Mouse (Mus musculus) layer of hippocampus, adult 9-11 months (tissue): ENCODE results near the gene Zzef1.

Experiments used
- DNase-seq: peaks from one replicate; pipeline ENCODE4 v3.0.0; 2022

Zzef1 gene

DNA sequence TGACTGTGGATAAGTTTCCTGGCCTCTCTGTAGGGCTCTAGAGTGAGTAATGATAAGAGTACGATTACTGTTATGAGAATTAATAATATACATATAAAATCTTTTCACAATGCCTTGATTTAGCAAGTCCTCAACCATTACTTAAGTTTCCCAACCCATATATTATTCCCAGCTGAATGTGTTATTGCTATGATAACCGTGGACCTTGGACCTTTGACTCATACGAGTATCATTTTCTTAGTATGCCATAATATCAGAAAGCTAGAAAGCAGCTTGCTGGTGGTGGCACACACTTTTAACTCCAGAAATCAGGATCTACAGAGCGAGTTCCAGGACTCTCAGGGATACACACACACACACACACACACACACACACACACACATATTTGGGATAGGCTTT lies 12.0 kb downstream of the Zzef1 start:
- no peak for DNase-seq

- no peak for DNase-seq
Measured at GRCm38 (mm10) chr11:72813687-72814086, 17.7 kb downstream of the Zzef1 start.

- no peak for DNase-seq
Measured at GRCm38 (mm10) chr11:72814188-72814587, 18.2 kb downstream of the Zzef1 start.

DNA sequence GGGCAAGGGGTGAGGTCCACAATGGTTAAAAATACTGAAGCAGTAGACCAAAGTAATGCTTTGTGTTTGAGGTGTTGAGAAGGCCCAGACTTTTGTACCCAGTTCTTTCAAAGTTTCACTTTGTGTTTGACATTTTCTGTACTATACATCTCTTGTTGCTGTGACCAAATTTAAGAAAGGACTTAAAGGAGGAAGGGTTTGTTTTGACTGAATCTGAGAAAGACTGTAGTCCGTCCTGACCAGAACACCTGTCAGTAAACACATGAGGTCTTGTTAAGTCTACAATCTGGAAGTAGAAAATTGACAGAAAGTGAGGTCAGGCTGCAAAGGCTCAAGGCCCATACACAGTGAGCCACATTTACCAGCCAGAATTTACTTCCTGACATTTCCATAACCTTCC lies 20.8 kb downstream of the Zzef1 start:
- DNase-seq = no peak

GRCm38 (mm10) chr11:72818067-72818466 lies 22.0 kb downstream of the Zzef1 start:
- DNase-seq = no peak

GRCm38 (mm10) chr11:72821041-72821440 lies 25.0 kb downstream of the Zzef1 start:
- no peak for DNase-seq

DNA sequence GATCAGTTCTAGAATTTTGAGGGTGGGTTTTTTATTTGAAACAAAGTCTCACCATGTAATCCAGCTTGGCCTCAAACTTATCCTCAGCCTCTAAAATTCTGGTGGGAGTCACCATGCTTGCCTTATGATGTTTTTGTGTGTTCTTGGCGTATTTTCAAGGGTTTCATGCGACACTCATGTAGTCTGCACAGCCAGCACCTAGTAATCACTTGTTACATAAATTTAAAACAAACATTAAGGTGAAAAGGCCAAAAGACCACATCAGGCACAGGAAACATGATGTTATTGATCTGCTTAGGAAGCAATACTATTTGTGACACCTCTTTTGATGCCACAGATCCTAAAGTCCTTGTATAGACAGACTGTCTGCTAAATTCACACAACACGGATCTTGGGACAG lies 33.8 kb downstream of the Zzef1 start:
- no peak for DNase-seq

- DNase-seq = no peak
Measured at GRCm38 (mm10) chr11:72842731-72843130, 46.7 kb downstream of the Zzef1 start.

- DNase-seq = no peak
Measured at GRCm38 (mm10) chr11:72843576-72843975, 47.5 kb downstream of the Zzef1 start.

GRCm38 (mm10) chr11:72845526-72845925 lies 49.5 kb downstream of the Zzef1 start:
- DNase-seq = no peak

GRCm38 (mm10) chr11:72846685-72847084 lies 50.7 kb downstream of the Zzef1 start:
- no peak for DNase-seq

DNA sequence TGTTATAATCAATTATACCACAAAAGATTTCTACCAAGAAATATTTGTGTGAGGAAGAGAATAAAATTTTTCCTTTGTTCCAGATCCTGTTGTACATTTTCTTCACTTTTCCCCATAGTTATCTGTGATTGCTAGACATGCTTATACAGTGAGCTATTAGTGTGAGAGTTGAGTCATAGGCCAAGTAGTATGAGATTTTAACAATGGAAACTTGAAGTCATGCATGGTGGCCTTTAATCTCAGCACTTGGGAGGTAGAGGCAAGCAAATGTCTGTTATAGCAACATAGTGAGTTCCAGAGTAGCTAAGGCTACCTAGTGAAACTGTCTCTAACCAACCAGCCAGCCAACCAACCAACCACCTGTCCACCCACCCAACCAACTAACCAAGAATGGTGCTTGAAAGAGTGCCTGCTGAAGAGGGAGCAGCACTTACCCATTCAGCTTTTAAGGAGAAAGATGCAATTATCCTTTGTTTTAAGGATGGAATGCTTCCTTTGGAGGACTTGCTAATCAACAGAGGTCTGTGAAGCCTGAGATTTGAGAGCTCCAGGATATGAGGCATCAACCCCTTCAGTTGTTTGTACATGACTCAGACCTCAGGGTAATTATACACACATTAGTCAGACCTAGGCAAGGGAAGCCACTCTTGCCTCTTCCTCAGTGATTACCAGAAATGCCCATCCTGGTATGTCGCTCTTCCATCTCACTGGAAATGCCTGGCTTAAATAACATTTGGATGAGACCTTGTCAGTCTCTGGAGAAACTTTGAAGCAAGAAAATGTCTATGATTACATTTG lies 52.0 kb downstream of the Zzef1 start:
- DNase-seq = no peak

- no peak for DNase-seq
Measured at GRCm38 (mm10) chr11:72850419-72851131, 54.5 kb downstream of the Zzef1 start.

GRCm38 (mm10) chr11:72851214-72851613 lies 55.2 kb downstream of the Zzef1 start:
- DNase-seq = no peak

- DNase-seq = no peak
Measured at GRCm38 (mm10) chr11:72852122-72852521, 56.1 kb downstream of the Zzef1 start.

DNA sequence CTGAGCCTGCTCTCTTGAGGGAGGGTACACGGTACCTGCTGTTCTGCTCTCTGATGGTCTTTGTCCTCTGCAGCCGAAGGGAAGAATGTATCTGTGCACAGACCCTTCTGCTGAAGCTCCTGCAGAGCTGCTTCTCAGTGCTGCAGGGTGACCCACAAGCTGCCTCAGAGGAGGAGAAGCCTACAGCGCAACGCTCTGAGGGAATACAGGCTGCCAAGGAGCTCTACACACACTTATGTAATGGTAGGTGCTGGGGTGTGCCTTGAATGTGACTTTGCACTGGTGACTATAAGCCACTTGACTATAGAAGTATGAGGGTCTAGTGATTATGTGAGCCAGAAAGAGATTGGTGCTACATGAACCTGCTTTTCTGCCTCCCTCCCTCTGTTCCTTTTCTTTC lies 57.1 kb downstream of the Zzef1 start:
- DNase-seq = no peak

DNA sequence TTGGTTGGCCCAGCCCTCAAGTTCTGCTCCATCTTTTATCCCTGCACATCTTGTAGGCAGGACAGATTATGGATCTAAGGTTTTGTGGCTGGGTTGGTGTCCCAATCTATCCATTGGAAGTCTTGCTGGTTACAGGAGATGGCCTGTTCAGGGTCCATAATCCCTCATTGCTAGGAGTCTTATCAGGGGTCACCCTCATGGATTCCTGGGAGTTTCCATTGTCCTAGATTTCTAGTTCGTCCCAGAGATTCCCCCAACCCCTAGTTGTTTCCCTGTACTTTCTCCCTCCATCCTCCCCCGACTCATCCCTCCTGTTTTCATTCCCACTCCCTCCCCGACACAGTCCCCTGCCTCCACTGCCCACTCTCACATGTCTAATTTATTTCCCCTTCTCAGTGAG lies 58.2 kb downstream of the Zzef1 start:
- DNase-seq = no peak

DNA sequence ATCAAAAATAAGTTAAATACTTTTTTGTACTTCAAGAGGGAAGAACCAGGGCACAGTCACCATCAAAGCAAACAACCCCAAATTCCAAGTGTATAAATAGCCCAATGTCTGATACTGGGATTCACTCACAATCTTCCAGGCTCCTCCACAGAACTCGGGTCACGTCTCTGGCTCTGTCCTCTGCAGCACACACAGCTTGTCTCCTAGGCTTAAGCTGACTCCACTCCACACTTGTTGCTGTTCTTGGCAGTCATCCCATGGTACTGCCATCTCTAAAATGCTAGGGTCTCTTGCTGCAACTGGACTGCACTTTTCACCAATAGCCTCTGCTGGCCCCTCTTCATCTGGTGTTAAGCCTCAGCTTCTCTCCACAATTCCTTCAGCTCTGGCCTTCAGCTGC lies 60.7 kb downstream of the Zzef1 start:
- DNase-seq = no peak

DNA sequence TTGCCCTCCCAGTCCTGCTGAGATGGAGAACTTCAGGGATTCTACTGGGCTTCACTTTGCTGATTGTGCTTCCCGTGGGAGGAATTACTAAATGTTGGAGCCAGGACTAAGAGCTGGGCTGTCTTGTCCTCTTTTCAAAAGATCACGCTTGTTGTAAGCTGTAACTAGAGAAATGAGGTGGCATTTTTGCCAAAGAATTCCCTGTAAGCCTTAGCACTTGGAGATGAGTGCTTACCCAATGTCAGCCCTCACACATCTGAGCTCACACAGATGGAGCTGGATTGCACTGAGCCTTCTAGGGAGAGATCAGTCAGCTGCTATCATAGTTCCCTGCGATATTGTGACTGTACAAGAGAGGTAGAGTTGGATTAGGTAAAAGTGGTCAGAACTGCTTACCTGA lies 65.2 kb downstream of the Zzef1 start:
- peak; percentile 51 for DNase-seq

GRCm38 (mm10) chr11:72866446-72866845 lies 70.4 kb downstream of the Zzef1 start:
- DNase-seq = no peak

- no peak for DNase-seq
Measured at GRCm38 (mm10) chr11:72872061-72872460, 76.0 kb downstream of the Zzef1 start.

GRCm38 (mm10) chr11:72892623-72893022 lies 96.6 kb downstream of the Zzef1 start:
- DNase-seq = no peak

GRCm38 (mm10) chr11:72908391-72908790 lies 112.4 kb downstream of the Zzef1 start:
- no peak for DNase-seq

DNA sequence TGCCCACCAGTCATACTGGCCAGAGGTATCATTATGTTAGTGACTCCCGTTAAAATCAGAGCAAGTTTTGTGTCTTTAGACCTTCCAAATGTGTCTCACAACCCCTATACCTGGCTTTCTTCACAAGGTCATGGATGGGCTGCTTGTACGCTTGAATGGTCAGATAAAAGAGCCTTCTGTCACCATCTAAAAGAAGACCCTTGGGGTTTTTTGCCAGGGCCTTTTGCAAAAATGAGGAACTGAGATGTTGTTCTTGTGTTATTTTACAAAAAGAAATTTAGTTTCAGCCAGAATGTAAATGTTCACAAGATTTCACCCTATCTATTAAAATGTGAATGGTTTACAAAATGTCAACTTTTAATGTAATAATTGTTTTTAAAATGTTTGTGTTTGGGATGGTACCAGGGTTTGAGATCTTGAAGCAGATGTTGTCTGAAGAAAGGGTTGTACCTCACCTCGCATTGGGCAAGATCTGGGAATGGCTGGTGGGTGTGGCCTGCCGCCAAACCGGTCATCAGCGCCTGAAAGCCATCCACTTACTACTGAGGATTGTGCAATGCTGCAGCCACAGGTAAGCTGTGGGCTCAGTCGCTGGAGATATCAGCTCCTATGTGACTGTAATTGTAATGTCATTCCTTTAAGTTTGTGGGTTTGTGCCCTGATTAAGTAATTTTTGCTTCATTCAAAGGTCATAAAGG lies 121.4 kb downstream of the Zzef1 start:
- DNase-seq = no peak
